Mouse (Mus musculus): Measurements from ENCODE around the gene Lpcat1. TPM values are rescaled to one million over a fixed set of nuclear protein-coding genes. Genes with fewer than 3 reads are reported as not detected.
A peak's percentile ranks its signal among the peaks of the same experiment; 100 is the strongest.

The Lpcat1 gene
- polyA plus RNA-seq, 1 experiment, result 40.9 TPM

DNA sequence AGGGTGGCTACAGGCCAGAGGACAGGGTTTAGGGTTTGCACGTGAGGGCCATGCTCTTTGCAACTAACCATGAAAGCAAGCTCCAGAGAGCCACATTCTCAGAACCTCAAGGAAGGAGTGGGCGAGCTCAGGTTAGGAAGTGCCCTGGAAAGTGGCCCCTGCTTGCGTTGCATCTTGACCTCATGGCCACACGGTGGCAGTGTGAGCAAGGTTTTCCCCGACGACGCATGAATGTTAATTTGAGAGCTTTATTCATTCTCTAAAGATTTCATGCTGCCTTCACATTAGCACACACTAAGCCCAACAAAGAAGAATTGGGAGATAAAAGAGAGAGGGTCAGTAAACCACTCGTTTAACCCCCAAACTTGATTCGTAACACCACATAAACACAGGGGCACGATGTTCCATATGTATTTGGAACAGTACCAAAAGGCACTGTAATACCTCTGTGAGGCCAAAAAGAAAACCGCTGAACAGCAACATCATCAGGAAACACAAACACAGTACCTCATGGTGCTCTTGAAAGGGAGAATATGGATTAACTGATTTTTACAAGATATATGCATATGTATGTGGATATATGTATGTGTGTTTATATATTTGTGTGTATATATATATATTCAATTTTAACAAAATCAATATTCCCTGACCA lies 41.0 kb upstream of the Lpcat1 start:
- peak; percentile 59 for DNase-seq
- 22% methylated on average over 11 of the region's 11 CpGs for WGBS
- H3K4me3 ChIP-seq (ENCODE audit: control insufficient read depth, insufficient read depth, low read length), result no peak overlapping the region

GRCm38 (mm10) chr13:73426587-73426986 lies 40.4 kb upstream of the Lpcat1 start:
- WGBS, result 93% methylated on average over 4 of the region's 4 CpGs

More for the DNA sequence above, 41.0 kb upstream of the Lpcat1 start:
- Histone ChIP-seq H3K4me1 (replicated peaks; ENCODE audit: control insufficient read depth, insufficient read depth, low read length) (no peaks in the 10 kb centered on the region), H3K36me3 (ENCODE audit: control insufficient read depth, insufficient read depth, low read length) (no peaks in the 10 kb centered on the region), H3K27me3 (ENCODE audit: control insufficient read depth, insufficient read depth, low read length) (no peaks in the 10 kb centered on the region), H3K27ac (ENCODE audit: control insufficient read depth, insufficient read depth, low read length) (no peak overlapping the region)
- TF ChIP-seq CTCF (IDR thresholded peaks at IDR 0.05; ENCODE audit: borderline replicate concordance, control insufficient read depth, extremely low read depth, insufficient read depth, low read length, poor library complexity) (peak; percentile 88), POLR2A (IDR thresholded peaks at IDR 0.05; ENCODE audit: control insufficient read depth, extremely low read depth, insufficient read depth, low read length, poor library complexity) (no peak)

GRCm38 (mm10) chr13:73429605-73430321 lies 37.2 kb upstream of the Lpcat1 start:
- Histone ChIP-seq H3K36me3 (ENCODE audit: control insufficient read depth, insufficient read depth, low read length) (no peaks in the 10 kb centered on the region), H3K27ac (ENCODE audit: control insufficient read depth, insufficient read depth, low read length) (no peak overlapping the region), H3K27me3 (ENCODE audit: control insufficient read depth, insufficient read depth, low read length) (no peaks in the 10 kb centered on the region), H3K4me3 (ENCODE audit: control insufficient read depth, insufficient read depth, low read length) (no peak overlapping the region), H3K4me1 (replicated peaks; ENCODE audit: control insufficient read depth, insufficient read depth, low read length) (peaks cover 12% of the 10 kb centered on the region)
- TF ChIP-seq POLR2A (IDR thresholded peaks at IDR 0.05; ENCODE audit: control insufficient read depth, extremely low read depth, insufficient read depth, low read length, poor library complexity), result no peak
- no peak for TF ChIP-seq CTCF (IDR thresholded peaks at IDR 0.05; ENCODE audit: borderline replicate concordance, control insufficient read depth, extremely low read depth, insufficient read depth, low read length, poor library complexity)
- 89% methylated on average over 6 of the region's 6 CpGs for WGBS
- DNase-seq, result no peak

More at GRCm38 (mm10) chr13:73426587-73426986, 40.4 kb upstream of the Lpcat1 start:
- TF ChIP-seq CTCF (IDR thresholded peaks at IDR 0.05; ENCODE audit: borderline replicate concordance, control insufficient read depth, extremely low read depth, insufficient read depth, low read length, poor library complexity), result no peak
- no peak for TF ChIP-seq POLR2A (IDR thresholded peaks at IDR 0.05; ENCODE audit: control insufficient read depth, extremely low read depth, insufficient read depth, low read length, poor library complexity)
- H3K4me3 ChIP-seq (ENCODE audit: control insufficient read depth, insufficient read depth, low read length), result no peak overlapping the region
- no peak overlapping the region for H3K27ac ChIP-seq (ENCODE audit: control insufficient read depth, insufficient read depth, low read length)
- no peaks in the 10 kb centered on the region for H3K27me3 ChIP-seq (ENCODE audit: control insufficient read depth, insufficient read depth, low read length)
- H3K36me3 ChIP-seq (ENCODE audit: control insufficient read depth, insufficient read depth, low read length), result no peaks in the 10 kb centered on the region
- no peak for DNase-seq
- H3K4me1 ChIP-seq (replicated peaks; ENCODE audit: control insufficient read depth, insufficient read depth, low read length), result no peaks in the 10 kb centered on the region

DNA sequence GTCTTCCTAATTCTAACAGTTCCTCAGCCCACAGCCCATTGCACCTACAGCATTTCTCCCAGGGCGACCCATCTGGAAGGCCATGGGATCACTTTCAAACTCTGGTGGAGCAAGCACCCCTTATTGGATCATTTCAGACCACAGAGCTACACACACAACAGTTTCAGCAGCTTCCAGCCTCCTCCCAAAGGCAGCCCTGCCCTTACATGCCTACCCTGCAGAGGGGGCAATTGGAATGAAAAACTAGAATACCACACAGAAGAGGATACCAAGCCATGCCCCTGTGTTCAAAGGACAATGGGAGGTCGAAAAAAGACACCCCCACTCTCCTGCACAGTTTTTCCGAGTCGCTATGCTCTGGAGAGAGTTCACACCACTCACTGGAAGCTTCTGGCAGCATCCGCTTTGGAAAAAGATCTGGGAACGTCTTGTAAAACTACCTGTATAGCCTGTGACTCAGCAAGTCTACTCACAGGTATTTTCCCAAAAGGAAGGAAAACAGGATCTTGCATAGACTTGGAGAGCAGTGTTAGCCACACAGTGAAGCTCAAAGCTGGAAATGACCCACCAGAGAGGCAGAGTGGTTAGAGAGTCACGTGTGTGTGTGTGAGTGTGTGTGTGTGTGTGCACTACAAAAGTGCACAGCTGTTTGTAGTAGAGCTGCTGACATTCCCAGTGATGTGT lies 34.4 kb upstream of the Lpcat1 start:
- WGBS, result 86% methylated on average over 7 of the region's 7 CpGs

DNA sequence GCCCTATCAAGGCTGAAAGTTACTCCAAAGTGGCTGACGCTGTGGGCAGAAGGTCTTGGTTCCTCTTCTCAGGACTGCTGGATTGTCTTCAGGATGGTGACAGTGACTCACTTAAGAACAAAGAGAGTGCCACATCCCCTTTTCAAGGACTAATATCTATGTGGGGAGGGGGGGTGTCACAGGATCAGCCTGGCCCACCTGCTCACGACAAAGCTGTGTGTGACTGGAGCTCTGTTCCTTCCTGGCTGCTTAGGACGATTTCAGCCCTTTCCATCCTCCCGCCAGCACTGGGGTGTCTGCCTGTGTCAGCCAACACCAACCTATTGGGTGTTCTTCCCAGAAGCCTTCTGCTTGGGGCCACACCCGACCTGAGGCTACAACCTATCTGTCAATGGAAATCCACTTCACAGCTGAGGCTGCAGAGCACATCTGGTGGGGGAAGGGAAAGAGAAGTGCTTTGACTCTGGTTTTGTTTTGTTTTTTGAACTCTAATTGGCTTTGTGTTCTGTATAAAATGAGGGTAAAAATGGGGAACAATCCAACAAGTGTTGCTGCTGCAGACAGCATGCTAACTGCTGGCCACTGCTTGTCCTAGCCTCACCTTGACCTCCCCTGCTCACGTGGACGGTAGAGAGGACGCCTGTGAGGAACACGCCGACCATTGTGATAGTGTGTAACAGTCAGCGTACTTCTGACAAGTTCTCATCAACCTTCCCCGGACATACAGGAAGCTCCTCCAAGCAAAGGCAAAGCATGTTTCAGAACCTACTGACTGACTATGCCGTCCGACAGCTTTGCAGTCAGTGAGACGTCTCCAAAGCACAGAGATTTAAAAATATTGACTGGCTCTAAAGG lies 33.1 kb upstream of the Lpcat1 start:
- TF ChIP-seq POLR2A (IDR thresholded peaks at IDR 0.05; ENCODE audit: control insufficient read depth, extremely low read depth, insufficient read depth, low read length, poor library complexity), result no peak
- TF ChIP-seq CTCF (IDR thresholded peaks at IDR 0.05; ENCODE audit: borderline replicate concordance, control insufficient read depth, extremely low read depth, insufficient read depth, low read length, poor library complexity), result no peak
- Histone ChIP-seq H3K4me3 (ENCODE audit: control insufficient read depth, insufficient read depth, low read length) (no peak overlapping the region), H3K27me3 (ENCODE audit: control insufficient read depth, insufficient read depth, low read length) (no peaks in the 10 kb centered on the region), H3K27ac (ENCODE audit: control insufficient read depth, insufficient read depth, low read length) (0 out of 2 replicates have a peak overlapping the region, but pooled peaks have one; percentile 2), H3K4me1 (replicated peaks; ENCODE audit: control insufficient read depth, insufficient read depth, low read length) (peaks cover 12% of the 10 kb centered on the region), H3K36me3 (ENCODE audit: control insufficient read depth, insufficient read depth, low read length) (no peaks in the 10 kb centered on the region)
- no peak for DNase-seq
- 56% methylated on average over 15 of the region's 15 CpGs for WGBS

More for the DNA sequence above, 34.4 kb upstream of the Lpcat1 start:
- Histone ChIP-seq H3K4me1 (replicated peaks; ENCODE audit: control insufficient read depth, insufficient read depth, low read length) (peaks cover 12% of the 10 kb centered on the region), H3K4me3 (ENCODE audit: control insufficient read depth, insufficient read depth, low read length) (no peak overlapping the region), H3K27ac (ENCODE audit: control insufficient read depth, insufficient read depth, low read length) (no peak overlapping the region), H3K36me3 (ENCODE audit: control insufficient read depth, insufficient read depth, low read length) (no peaks in the 10 kb centered on the region), H3K27me3 (ENCODE audit: control insufficient read depth, insufficient read depth, low read length) (no peaks in the 10 kb centered on the region)
- DNase-seq, result no peak
- TF ChIP-seq CTCF (IDR thresholded peaks at IDR 0.05; ENCODE audit: borderline replicate concordance, control insufficient read depth, extremely low read depth, insufficient read depth, low read length, poor library complexity), result no peak
- no peak for TF ChIP-seq POLR2A (IDR thresholded peaks at IDR 0.05; ENCODE audit: control insufficient read depth, extremely low read depth, insufficient read depth, low read length, poor library complexity)
